Mouse (Mus musculus): ENCODE measurements around the gene Eif4e1b. TPM values are rescaled to one million over a fixed set of nuclear protein-coding genes. Genes with fewer than 3 reads are reported as not detected.

The Eif4e1b gene
- polyA plus RNA-seq, 1 experiment from 2014 or later, result not detected

DNA sequence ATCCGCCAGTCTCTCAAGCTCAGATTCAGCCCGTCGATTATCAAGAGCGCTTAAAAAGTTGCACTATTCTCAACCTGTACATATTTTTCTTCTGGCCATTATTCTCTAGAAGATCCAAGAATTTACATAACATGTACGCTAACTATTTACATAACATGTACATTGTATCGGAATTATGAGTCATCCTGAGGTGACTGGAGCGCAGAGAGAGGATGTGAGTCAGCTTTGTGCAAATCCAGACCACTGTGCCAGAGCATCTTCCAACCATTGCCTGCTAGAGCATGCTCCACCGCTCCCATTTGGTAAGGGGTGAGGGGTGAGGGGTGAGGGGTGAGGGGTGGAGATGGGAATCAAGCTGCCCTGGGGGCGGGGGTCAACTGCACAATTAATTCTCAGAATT, 29.6 kb downstream of the Eif4e1b start:
- Histone ChIP-seq H3K4me1 (replicated peaks) (no peaks in the 10 kb centered on the region), H3K9me3 (no peaks in the 10 kb centered on the region), H3K9ac (no peak overlapping the region), H3K27ac (no peak overlapping the region), H3K4me2 (replicated peaks) (no peak overlapping the region), H3K4me3 (replicated peaks) (no peak overlapping the region), H3K27me3 (replicated peaks) (no peaks in the 10 kb centered on the region), H3K36me3 (no peaks in the 10 kb centered on the region)
- 81% methylated on average over 9 of the region's 9 CpGs for WGBS
- ATAC-seq, result no peak

DNA sequence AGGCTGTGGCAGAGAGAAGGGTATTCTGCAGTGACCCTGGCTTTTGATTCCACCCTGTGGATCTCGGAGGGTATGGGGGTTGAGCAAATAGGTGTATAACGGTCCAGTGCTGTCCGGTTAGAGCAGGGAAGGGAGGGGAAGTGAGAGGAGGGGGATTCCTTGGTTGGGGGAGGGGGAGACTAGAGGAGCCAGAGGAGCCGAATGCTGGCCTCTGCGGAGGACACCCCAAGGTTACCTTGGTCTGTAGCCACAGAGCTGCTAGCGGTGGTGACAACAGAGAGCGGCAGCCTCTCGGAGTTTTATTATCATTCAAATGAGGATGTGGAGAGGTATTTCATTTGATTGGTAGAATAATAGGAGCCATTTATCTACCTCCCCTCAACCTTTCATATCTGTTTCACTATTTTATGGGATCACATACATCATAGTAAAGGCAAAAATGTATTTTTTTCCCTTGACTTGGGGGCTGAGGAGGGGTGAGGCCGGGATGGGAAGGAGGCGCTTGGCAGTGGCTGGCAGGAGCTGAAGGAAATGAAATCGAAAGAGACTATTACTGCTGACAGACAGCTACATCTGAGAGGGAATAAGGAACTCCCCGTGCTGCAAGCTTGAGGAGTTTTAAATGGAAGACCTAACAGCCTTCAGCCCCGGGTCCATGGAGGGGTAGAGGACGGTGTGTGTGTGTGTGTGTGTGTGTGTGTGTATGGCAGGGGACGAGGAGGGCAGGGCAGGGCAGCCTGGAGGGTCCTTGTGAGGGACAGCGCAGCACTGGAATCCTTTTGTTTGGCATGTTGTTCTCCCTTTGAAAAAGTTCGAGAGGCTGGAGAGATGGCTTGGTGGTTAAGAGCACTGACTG, 34.8 kb downstream of the Eif4e1b start:
- 33% methylated on average over 17 of the region's 17 CpGs for WGBS

DNA sequence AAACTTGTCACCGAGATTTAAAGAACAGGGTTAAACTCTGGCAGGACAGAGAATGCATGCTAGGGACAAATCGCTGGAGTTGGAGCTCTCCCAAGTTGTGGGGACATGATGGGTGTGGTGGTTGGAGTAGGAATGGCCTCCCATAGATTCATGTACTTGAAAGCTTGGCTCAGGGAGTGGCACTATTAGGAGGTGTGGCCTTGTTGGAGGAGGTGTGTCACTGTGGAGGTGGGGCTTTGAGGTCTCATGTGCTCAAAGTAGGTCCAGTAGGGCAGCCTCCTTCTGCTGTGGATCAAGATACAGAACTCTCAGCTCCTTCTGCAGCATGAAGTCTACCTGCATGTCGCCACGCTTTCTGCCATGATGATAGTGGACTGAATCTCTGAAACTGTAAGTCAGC, 37.3 kb downstream of the Eif4e1b start:
- no peak for ATAC-seq
- Histone ChIP-seq H3K4me1 (replicated peaks) (peaks cover 4% of the 10 kb centered on the region; the same call in 1 of the 2 replicates), H3K36me3 (no peaks in the 10 kb centered on the region), H3K9ac (no peak overlapping the region), H3K4me3 (replicated peaks) (no peak overlapping the region), H3K27ac (no peak overlapping the region), H3K9me3 (no peaks in the 10 kb centered on the region), H3K4me2 (replicated peaks) (no peak overlapping the region), H3K27me3 (replicated peaks) (no peaks in the 10 kb centered on the region)
- 84% methylated on average over 4 of the region's 4 CpGs for whole genome bisulfite sequencing

More for the DNA sequence above, 34.8 kb downstream of the Eif4e1b start:
- H3K9ac ChIP-seq, result no peak overlapping the region
- no peak overlapping the region for H3K4me2 ChIP-seq (replicated peaks)
- H3K9me3 ChIP-seq, result no peaks in the 10 kb centered on the region
- no peaks in the 10 kb centered on the region for H3K4me1 ChIP-seq (replicated peaks)
- H3K36me3 ChIP-seq, result no peaks in the 10 kb centered on the region
- no peak overlapping the region for H3K4me3 ChIP-seq (replicated peaks)
- no peaks in the 10 kb centered on the region for H3K27me3 ChIP-seq (replicated peaks)
- no peak overlapping the region for H3K27ac ChIP-seq
- ATAC-seq, result no peak

DNA sequence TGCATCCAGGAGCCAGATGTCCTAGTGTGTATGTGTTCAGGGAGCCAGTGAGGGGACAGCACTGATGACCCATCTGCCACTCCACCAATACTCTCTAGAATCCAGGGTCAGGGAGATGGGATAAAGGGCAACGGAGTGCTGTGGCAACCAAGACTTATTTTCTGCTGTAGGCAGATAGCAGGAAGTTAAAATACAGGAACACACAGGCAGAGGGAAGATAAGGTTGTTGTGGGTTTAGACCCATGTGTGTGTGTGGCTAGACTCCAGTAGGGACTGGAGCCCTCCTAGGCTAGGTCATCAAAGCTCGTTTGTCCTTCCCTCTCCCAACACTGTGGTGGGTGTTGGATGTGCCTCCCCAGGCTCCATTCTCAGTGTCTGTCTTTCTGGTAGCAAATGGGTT, 38.1 kb downstream of the Eif4e1b start:
- H3K27me3 ChIP-seq (replicated peaks), result no peaks in the 10 kb centered on the region
- ATAC-seq, result no peak
- peaks cover 4% of the 10 kb centered on the region; the same call in 1 of the 2 replicates for H3K4me1 ChIP-seq (replicated peaks)
- H3K9me3 ChIP-seq, result no peaks in the 10 kb centered on the region
- H3K4me3 ChIP-seq (replicated peaks), result no peak overlapping the region
- no peak overlapping the region for H3K27ac ChIP-seq
- 76% methylated on average over 2 of the region's 2 CpGs for WGBS
- no peak overlapping the region for H3K9ac ChIP-seq
- no peak overlapping the region for H3K4me2 ChIP-seq (replicated peaks)
- H3K36me3 ChIP-seq, result no peaks in the 10 kb centered on the region

DNA sequence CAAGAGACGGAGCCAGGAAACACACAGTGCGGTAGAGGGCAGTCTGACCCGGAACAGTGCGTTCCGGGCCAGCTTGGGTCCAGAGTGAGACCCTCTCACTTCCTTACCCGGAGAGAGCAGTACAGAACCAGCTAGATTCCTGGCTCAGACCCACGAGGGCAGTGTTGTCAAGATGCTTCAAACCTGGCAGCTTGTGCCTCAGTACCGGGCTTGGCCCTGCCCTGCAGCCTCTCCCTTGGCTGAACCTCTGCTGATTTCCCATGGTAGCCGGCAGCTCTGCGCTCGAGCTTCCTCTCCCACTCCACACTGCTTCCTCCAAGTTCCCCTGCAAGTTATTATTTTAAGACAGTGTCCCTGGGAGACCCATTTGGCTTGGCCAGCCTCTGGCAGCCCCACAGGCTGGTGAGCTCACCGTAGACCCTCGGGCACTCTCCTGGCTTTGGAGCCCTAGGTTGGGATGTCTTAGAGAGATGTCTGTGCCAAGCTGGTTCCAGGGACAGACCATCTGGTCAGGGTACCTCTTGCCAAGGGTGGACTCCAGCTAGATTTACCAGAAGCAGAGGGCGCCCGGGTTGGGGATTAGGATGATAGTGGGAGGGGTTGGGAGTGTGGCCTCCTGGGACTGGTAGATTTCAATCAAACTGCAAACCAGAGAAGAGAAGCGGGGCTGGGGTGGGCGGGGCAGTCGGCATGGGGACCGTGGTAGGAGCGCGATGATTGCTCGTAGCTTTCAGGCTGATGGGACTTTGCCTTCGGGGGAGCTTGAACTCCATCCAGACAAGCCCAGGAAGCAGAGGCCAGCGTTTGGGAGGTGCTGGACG, 40.5 kb downstream of the Eif4e1b start:
- ATAC-seq, result no peak
- Histone ChIP-seq H3K4me3 (replicated peaks) (0 out of 2 replicates have a peak overlapping the region, but pooled peaks have one; percentile 6), H3K27ac (no peak overlapping the region), H3K27me3 (replicated peaks) (no peaks in the 10 kb centered on the region), H3K9ac (no peak overlapping the region), H3K36me3 (no peaks in the 10 kb centered on the region), H3K9me3 (no peaks in the 10 kb centered on the region), H3K4me2 (replicated peaks) (peak overlapping the region; percentile 53), H3K4me1 (replicated peaks) (peaks cover 7% of the 10 kb centered on the region; the same call in 1 of the 2 replicates)
- 17% methylated on average over 25 of the region's 25 CpGs for WGBS

DNA sequence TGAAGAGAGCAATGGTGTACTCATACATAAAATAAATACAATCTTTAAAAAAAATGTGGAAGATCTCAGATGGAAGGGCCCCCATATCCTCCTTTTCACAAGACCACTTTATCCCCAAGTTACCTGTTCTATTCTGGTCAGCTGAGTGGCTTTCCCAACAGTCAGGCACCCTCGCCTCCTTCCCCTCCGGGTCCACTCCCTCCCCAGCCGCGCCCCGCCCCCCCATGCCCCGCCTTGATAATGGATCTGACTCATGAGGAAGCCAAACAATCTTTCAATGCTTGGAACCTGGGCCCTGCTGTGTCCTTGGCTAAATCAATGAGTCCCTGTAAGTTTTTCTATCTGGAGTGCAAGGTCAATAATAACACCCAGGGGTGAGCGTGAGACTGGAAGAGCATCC, 44.2 kb downstream of the Eif4e1b start:
- Histone ChIP-seq H3K9ac (no peak overlapping the region), H3K4me2 (replicated peaks) (no peak overlapping the region), H3K4me1 (replicated peaks) (peaks cover 7% of the 10 kb centered on the region; the same call in 1 of the 2 replicates), H3K27ac (no peak overlapping the region), H3K4me3 (replicated peaks) (no peak overlapping the region), H3K9me3 (no peaks in the 10 kb centered on the region), H3K27me3 (replicated peaks) (no peaks in the 10 kb centered on the region), H3K36me3 (no peaks in the 10 kb centered on the region)
- ATAC-seq, result peak; percentile 41; the same call in 1 of the 2 replicates
- WGBS, result 34% methylated on average over 7 of the region's 7 CpGs

DNA sequence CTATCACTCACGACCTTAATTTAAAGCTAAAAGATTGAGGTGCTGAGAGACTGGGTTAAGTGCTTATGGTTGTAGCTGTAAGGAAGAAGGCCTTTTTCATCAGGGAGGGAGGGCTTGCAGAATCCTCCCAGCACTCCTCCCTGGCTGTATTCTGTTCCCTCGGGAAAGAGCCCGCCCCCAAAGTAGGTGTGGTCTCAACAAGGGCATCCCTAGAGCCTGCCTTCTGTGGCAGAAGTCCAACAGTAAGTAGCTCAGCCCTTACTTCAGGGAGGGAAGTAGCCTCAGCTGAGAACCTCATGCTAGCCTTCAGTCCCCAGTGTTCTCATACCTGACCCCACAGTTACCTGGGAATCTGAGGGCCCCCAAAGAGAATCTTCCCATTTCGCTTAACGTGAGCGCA, 44.7 kb downstream of the Eif4e1b start:
- H3K4me1 ChIP-seq (replicated peaks), result peaks cover 7% of the 10 kb centered on the region; the same call in 1 of the 2 replicates
- H3K27ac ChIP-seq, result no peak overlapping the region
- ATAC-seq, result peak; percentile 75
- no peaks in the 10 kb centered on the region for H3K27me3 ChIP-seq (replicated peaks)
- no peak overlapping the region for H3K4me3 ChIP-seq (replicated peaks)
- no peaks in the 10 kb centered on the region for H3K36me3 ChIP-seq
- WGBS, result 54% methylated on average over 6 of the region's 6 CpGs
- no peak overlapping the region for H3K9ac ChIP-seq
- H3K9me3 ChIP-seq, result no peaks in the 10 kb centered on the region
- no peak overlapping the region for H3K4me2 ChIP-seq (replicated peaks)

DNA sequence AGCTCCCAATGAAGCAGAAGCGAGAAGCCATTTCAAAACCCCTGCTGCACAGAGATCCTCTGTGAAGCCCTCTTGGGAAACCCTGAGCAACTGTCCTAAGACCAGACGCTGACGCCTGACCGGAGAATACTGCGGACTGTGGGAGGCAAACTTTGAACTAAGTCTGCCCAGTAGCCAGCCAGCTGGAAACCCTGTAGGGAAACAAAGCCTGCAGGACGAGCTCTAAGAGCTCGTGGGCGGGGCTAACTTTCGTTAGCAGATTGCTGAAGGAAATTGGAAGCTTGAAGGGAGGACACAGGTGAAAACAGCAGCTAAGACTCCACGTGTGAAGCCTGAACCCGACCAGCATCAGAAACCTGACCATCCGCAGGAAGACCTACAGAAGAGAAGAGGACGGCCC, 45.7 kb downstream of the Eif4e1b start:
- WGBS, result 6% methylated on average over 13 of the region's 13 CpGs
- Histone ChIP-seq H3K36me3 (no peaks in the 10 kb centered on the region), H3K4me1 (replicated peaks) (peaks cover 7% of the 10 kb centered on the region; the same call in 1 of the 2 replicates), H3K4me3 (replicated peaks) (no peak overlapping the region), H3K27ac (no peak overlapping the region), H3K9ac (no peak overlapping the region), H3K27me3 (replicated peaks) (no peaks in the 10 kb centered on the region), H3K4me2 (replicated peaks) (no peak overlapping the region), H3K9me3 (no peaks in the 10 kb centered on the region)
- ATAC-seq, result no peak

DNA sequence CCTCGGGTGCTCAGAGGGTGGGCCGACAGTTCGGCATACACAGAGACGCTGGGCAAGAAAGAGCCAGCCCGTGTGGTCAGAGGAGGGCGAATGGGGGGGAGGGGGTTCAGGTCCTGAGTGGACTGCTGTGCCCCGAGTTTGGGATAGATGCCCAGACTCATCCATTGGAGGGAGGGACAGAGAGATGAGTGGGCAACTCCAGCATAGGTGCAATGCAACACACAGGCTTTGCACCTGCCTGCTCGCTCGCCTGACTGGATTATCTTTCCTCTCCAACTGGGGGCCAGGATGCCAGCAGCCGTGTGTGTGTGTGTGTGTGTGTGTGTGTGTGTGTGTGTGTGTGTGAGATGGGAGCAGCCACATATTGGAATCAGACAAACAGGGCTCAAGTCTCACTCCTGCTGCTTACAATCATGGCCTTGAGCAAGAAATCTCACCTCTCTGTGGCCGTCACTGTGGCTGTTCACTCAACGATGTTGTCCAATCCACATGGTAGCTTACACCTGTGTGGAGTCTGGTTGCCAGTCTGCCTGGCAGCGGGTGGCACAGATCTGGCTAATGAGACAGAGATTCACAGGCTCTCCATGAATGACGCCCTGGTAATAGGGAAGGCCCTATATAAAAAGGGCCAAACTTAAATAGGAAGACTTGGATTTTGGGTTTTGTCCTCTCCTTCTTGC, 52.7 kb downstream of the Eif4e1b start:
- Histone ChIP-seq H3K27me3 (replicated peaks) (no peaks in the 10 kb centered on the region), H3K27ac (no peak overlapping the region), H3K9me3 (no peaks in the 10 kb centered on the region), H3K4me1 (replicated peaks) (no peaks in the 10 kb centered on the region), H3K4me2 (replicated peaks) (no peak overlapping the region), H3K4me3 (replicated peaks) (no peak overlapping the region), H3K36me3 (no peaks in the 10 kb centered on the region), H3K9ac (no peak overlapping the region)
- 80% methylated on average over 14 of the region's 14 CpGs for WGBS
- no peak for ATAC-seq

DNA sequence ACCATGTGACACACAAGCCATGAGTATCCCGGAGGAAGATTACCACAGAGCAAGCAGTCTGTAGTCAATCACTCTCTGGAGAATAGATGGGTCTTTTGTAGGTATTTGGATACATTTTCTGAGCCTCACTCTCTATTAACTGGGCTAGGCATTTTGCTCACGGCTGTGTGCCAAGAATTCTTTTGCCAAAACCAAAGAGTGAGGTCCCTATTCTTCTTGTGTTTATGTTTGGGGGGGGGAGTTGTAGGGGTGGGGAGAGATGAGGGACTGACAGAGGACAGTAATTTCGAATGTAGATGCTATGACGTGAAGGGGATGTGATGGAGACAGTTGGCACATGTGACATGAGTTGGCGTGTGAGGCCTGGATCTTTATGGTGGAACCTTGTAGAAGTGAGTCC, 53.3 kb downstream of the Eif4e1b start:
- H3K36me3 ChIP-seq, result no peaks in the 10 kb centered on the region
- H3K4me2 ChIP-seq (replicated peaks), result no peak overlapping the region
- H3K4me1 ChIP-seq (replicated peaks), result no peaks in the 10 kb centered on the region
- no peak overlapping the region for H3K4me3 ChIP-seq (replicated peaks)
- ATAC-seq, result no peak
- no peak overlapping the region for H3K27ac ChIP-seq
- H3K9me3 ChIP-seq, result no peaks in the 10 kb centered on the region
- H3K9ac ChIP-seq, result no peak overlapping the region
- WGBS, result 65% methylated on average over 5 of the region's 5 CpGs
- no peaks in the 10 kb centered on the region for H3K27me3 ChIP-seq (replicated peaks)

DNA sequence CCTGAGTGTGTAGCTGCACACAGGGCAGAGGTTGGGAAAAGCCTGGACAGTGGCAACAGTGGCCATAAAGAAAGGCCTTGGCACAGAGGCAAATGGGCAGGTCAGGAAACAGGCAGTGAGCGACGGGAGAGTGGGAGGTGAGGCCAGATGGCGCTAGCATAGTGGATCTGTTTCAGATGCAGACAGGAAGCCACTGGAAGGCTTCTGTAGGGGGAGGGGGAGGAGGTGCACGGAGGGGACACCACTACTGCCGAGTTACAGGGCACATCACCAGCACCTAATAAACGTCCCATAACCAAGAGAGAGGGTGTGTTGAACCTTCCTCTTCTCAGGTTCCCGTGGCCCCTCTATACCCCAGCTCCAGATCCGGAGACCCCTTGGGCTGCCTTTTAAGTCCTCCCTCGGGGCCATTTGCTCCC, 53.7 kb downstream of the Eif4e1b start:
- no peak overlapping the region for H3K9ac ChIP-seq
- H3K27ac ChIP-seq, result no peak overlapping the region
- no peak overlapping the region for H3K4me3 ChIP-seq (replicated peaks)
- no peaks in the 10 kb centered on the region for H3K4me1 ChIP-seq (replicated peaks)
- 0 out of 2 replicates have a peak overlapping the region, but pooled peaks have one; percentile 1 for H3K4me2 ChIP-seq (replicated peaks)
- no peaks in the 10 kb centered on the region for H3K36me3 ChIP-seq
- H3K9me3 ChIP-seq, result no peaks in the 10 kb centered on the region
- no peaks in the 10 kb centered on the region for H3K27me3 ChIP-seq (replicated peaks)
- WGBS, result 16% methylated on average over 9 of the region's 9 CpGs
- ATAC-seq, result no peak
